ENCODE assay signal across 10 mouse cellular contexts in the genomic region with DNA sequence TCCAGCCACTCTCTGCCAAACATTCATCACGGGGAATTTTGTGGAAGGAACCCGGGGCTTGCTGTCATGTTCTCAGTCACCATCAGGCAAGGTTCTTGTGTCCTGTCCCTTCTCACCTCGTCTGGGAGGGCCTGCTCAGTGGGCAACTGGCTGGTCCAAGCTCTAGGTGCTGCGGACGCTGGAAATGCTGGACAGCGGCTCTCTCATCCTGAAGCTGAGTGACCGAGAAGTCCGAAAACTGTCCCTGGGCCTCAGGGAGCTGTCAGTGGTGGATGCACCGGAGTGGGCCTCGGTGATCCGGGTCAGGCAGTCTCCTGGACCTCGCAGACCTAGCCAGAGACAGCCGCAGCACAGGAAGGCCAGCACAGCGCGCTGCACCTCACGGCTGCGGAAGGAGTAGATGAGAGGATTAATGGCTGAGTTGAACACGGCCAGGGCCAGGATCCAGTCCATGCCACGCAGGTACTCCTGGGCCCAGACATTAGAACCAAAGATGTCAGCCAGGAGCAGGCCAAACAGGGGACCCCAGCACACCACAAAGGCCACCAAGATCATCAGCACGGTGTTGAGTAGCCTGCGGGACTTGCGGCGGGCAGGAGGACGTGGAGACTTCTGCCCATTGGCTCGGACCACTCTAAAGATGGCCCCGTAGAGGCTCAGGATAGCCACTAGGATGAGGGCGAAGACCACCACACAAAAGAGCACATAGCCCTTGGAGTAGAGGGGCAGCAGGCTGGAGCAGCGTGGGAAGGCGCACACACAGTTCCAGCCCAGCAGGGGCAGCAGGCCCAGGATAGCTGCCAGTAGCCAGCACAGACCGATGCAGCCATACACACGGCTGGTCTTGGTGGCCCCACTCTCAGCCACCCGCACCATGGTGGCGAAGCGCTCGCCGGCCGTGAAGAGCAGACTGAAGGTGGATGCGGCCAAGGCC. TPM values are rescaled to one million over a fixed set of nuclear protein-coding genes. Genes with fewer than 3 reads are reported as not detected.
A peak's percentile ranks its signal among the peaks of the same experiment; 100 is the strongest.
DNase-seq lines count a peak whose midpoint lies in the region; ATAC-seq and TF ChIP-seq lines count a peak whose summit lies in the region.
"Had no signal": no experiment of that assay in that cellular context is flagged by ENCODE, and none has a peak within 500 bp of the region (broad histone marks: within the 10 kb centered on the region; RNA-seq: fewer than 3 reads in every experiment).

No protein-coding gene starts in this region.

- TF ChIP-seq POLR2A in brain, embryonic 14.5 days (IDR thresholded peaks at IDR 0.05; ENCODE audit: borderline replicate concordance, extremely low read depth, insufficient read depth, insufficient read length, poor library complexity, severe bottlenecking): no peak

- H3K27ac ChIP-seq in gastrocnemius, adult 2 months: peak overlapping the region; percentile 95
- H3K27ac ChIP-seq in lung, postnatal 0 days (ENCODE audit: low read length): peak overlapping the region; percentile 57; the same call in 1 of the 2 replicates

- no peak for TF ChIP-seq EP300 in lung, postnatal 0 days (IDR thresholded peaks at IDR 0.05)

- peak overlapping the region; percentile 86 for H3K4me2 ChIP-seq in lung, postnatal 0 days (replicated peaks; ENCODE audit: low read depth, low read length)

- DNase-seq in gastrocnemius, adult 2 months: no peak
- no peak for DNase-seq in gastrocnemius, postnatal 4 days (ENCODE audit: low spot score in 2 of 2)
- no peak for DNase-seq in lung, postnatal 0 days (ENCODE audit: low spot score)
- no peak for DNase-seq in lung, postnatal 25 days (ENCODE audit: low spot score)
- no peak for DNase-seq in brain, embryonic 14.5 days (ENCODE audit: low read depth)
- no peak for DNase-seq in testis, postnatal 10 days (ENCODE audit: low spot score)

- peak overlapping the region; percentile 91 for H3K4me3 ChIP-seq in gastrocnemius, adult 2 months
- peak overlapping the region; percentile 16 for H3K4me3 ChIP-seq in lung, postnatal 0 days (ENCODE audit: low read depth, low read length)

- no peaks in the 10 kb centered on the region for H3K36me3 ChIP-seq in lung, postnatal 0 days (ENCODE audit: insufficient read depth, low read length)

- no peaks in the 10 kb centered on the region; the same call in 1 of the 2 replicates for H3K27me3 ChIP-seq in lung, postnatal 0 days (replicated peaks; ENCODE audit: insufficient read depth, low read length)

- 72% methylated on average over 38 of the region's 38 CpGs for WGBS in lung, postnatal 0 days

- TF ChIP-seq CTCF in gastrocnemius, adult 2 months (IDR thresholded peaks at IDR 0.05): no peak
- peak; percentile 41 for TF ChIP-seq CTCF in lung, postnatal 0 days (IDR thresholded peaks at IDR 0.05)
- TF ChIP-seq CTCF in brain, embryonic 14.5 days (IDR thresholded peaks at IDR 0.05; ENCODE audit: borderline replicate concordance, extremely low read depth, insufficient read depth, insufficient read length): 0 out of 2 replicates have a peak, but pooled peaks have one; percentile 0

- H3K4me1 ChIP-seq in lung, postnatal 0 days (ENCODE audit: insufficient read depth, low read depth, low read length): peaks cover 16% of the 10 kb centered on the region; the same call in 1 of the 2 replicates

- no peak overlapping the region for H3K9ac ChIP-seq in lung, postnatal 0 days (replicated peaks; ENCODE audit: low read depth)

- no peaks in the 10 kb centered on the region for H3K9me3 ChIP-seq in lung, postnatal 0 days (ENCODE audit: low read length)

- ATAC-seq in lung, postnatal 0 days: no peak
- ATAC-seq in megakaryocyte-erythroid progenitor cell, adult 5-6 weeks (replicated peaks; ENCODE audit: low FRiP score, low TSS enrichment, poor library complexity, severe bottlenecking): peak; percentile 16
- ATAC-seq in erythroid progenitor cell, adult 5-6 weeks (replicated peaks; ENCODE audit: low FRiP score, poor library complexity, severe bottlenecking): no peak
- ATAC-seq: Patski had no signal

- intact Hi-C loops in gastrocnemius, adult 2 months (cut with DNase I): loop anchor here (5.0 kb wide), 1 partner anchor 44 kb away; no protein-coding TSS in a partner anchor

RNA-seq across cellular contexts. Expression of gene S1pr4, which starts 1.3 kb away (rescaled TPM):
- total RNA-seq in gastrocnemius, adult 2 months (2021): 1 to 10 TPM in 1 of 2 experiments, under 1 TPM in 1; 0.97 to 1.2 TPM
- total RNA-seq in gastrocnemius, postnatal 4 days (2021): under 1 TPM; 0.37 to 0.54 TPM
- 19.0 and 19.3 TPM in 2 replicates for polyA plus RNA-seq in lung, postnatal 0 days (2015; fragmentation: Nextera tagmentation; extraction: Ambion mirVana)
- 0.54 and 0.59 TPM in 2 replicates for polyA plus RNA-seq in brain, embryonic 14.5 days (2012; rRNA removed)
- total RNA-seq in megakaryocyte-erythroid progenitor cell, adult 5-6 weeks (2014; fragmentation: Nextera tagmentation): 19.0 and 22.2 TPM in 2 replicates
- total RNA-seq in megakaryocyte-erythroid progenitor cell, adult 5-6 weeks (2017): 17.2 and 18.9 TPM in 2 replicates
- 2.2 and 5.4 TPM in 2 replicates for total RNA-seq in erythroid progenitor cell, adult 5-6 weeks (2015; ENCODE audit: low replicate concordance)
- total RNA-seq in erythroid progenitor cell, adult 5-6 weeks (2017; ENCODE audit: low replicate concordance): 2.3 and 3.7 TPM in 2 replicates

RNA-seq across cellular contexts. Expression of gene Ncln, which starts 2.4 kb away (rescaled TPM):
- total RNA-seq in gastrocnemius, adult 2 months (2021): 10 to 100 TPM; 38.3 to 44.8 TPM
- 10 to 100 TPM; 59.3 to 61.3 TPM for total RNA-seq in gastrocnemius, postnatal 4 days (2021)
- 40.7 and 46.7 TPM in 2 replicates for polyA plus RNA-seq in lung, postnatal 0 days (2015; fragmentation: Nextera tagmentation; extraction: Ambion mirVana)
- polyA plus RNA-seq in brain, embryonic 14.5 days (2012; rRNA removed): 152 and 206 TPM in 2 replicates
- total RNA-seq in megakaryocyte-erythroid progenitor cell, adult 5-6 weeks (2014; fragmentation: Nextera tagmentation): 91.4 and 117 TPM in 2 replicates
- total RNA-seq in megakaryocyte-erythroid progenitor cell, adult 5-6 weeks (2017): 42.4 and 71.2 TPM in 2 replicates
- total RNA-seq in erythroid progenitor cell, adult 5-6 weeks (2015; ENCODE audit: low replicate concordance): 8.6 and 37.7 TPM in 2 replicates
- total RNA-seq in erythroid progenitor cell, adult 5-6 weeks (2017; ENCODE audit: low replicate concordance): 8.7 and 27.1 TPM in 2 replicates

RNA-seq across cellular contexts. Expression of gene Celf5, which starts 16.1 kb away (rescaled TPM):
- total RNA-seq in gastrocnemius, adult 2 months (2021): under 1 TPM in 1 of 2 experiments, not detected in 1; 0.17 TPM
- under 1 TPM; 0.47 to 0.52 TPM for total RNA-seq in gastrocnemius, postnatal 4 days (2021)
- polyA plus RNA-seq in lung, postnatal 0 days (2015; fragmentation: Nextera tagmentation; extraction: Ambion mirVana): 0.08 and 0.11 TPM in 2 replicates
- 396 and 427 TPM in 2 replicates for polyA plus RNA-seq in brain, embryonic 14.5 days (2012; rRNA removed)
- 0.32 TPM in 1 of 2 replicates, not detected in the other for total RNA-seq in megakaryocyte-erythroid progenitor cell, adult 5-6 weeks (2014; fragmentation: Nextera tagmentation)
- 0.38 TPM in 1 of 2 replicates, not detected in the other for total RNA-seq in megakaryocyte-erythroid progenitor cell, adult 5-6 weeks (2017)
- total RNA-seq in erythroid progenitor cell, adult 5-6 weeks (2015; ENCODE audit: low replicate concordance): not detected in 2 replicates
- total RNA-seq in erythroid progenitor cell, adult 5-6 weeks (2017; ENCODE audit: low replicate concordance): not detected in 2 replicates
- total RNA-seq: monocyte, adult 5-6 weeks had no signal

RNA-seq across cellular contexts. Expression of gene Gna15, which starts 25.4 kb away (rescaled TPM):
- total RNA-seq in gastrocnemius, adult 2 months (2021): under 1 TPM; 0.26 to 0.53 TPM
- total RNA-seq in gastrocnemius, postnatal 4 days (2021): 1 to 10 TPM; 1.1 to 1.8 TPM
- polyA plus RNA-seq in lung, postnatal 0 days (2015; fragmentation: Nextera tagmentation; extraction: Ambion mirVana): 4.2 and 4.6 TPM in 2 replicates
- polyA plus RNA-seq in brain, embryonic 14.5 days (2012; rRNA removed): 0.95 and 1.1 TPM in 2 replicates
- total RNA-seq in megakaryocyte-erythroid progenitor cell, adult 5-6 weeks (2014; fragmentation: Nextera tagmentation): 41.4 and 48.1 TPM in 2 replicates
- 42.6 and 45.2 TPM in 2 replicates for total RNA-seq in megakaryocyte-erythroid progenitor cell, adult 5-6 weeks (2017)
- total RNA-seq in erythroid progenitor cell, adult 5-6 weeks (2015; ENCODE audit: low replicate concordance): 1.4 TPM in 1 of 2 replicates, not detected in the other
- total RNA-seq in erythroid progenitor cell, adult 5-6 weeks (2017; ENCODE audit: low replicate concordance): 2.6 and 4.9 TPM in 2 replicates
- polyA plus RNA-seq: Patski had no signal

RNA-seq across cellular contexts. Expression of gene Nfic, which starts 43.1 kb away (rescaled TPM):
- total RNA-seq in gastrocnemius, adult 2 months (2021): 100 to 1,000 TPM; 207 to 215 TPM
- total RNA-seq in gastrocnemius, postnatal 4 days (2021): 100 to 1,000 TPM; 274 to 335 TPM
- polyA plus RNA-seq in lung, postnatal 0 days (2015; fragmentation: Nextera tagmentation; extraction: Ambion mirVana): 73.6 and 83.9 TPM in 2 replicates
- polyA plus RNA-seq in brain, embryonic 14.5 days (2012; rRNA removed): 9.2 and 16.7 TPM in 2 replicates
- 10.6 and 15.9 TPM in 2 replicates for total RNA-seq in megakaryocyte-erythroid progenitor cell, adult 5-6 weeks (2014; fragmentation: Nextera tagmentation)
- 3.0 and 3.4 TPM in 2 replicates for total RNA-seq in megakaryocyte-erythroid progenitor cell, adult 5-6 weeks (2017)
- total RNA-seq in erythroid progenitor cell, adult 5-6 weeks (2015; ENCODE audit: low replicate concordance): 10.1 and 15.1 TPM in 2 replicates
- total RNA-seq in erythroid progenitor cell, adult 5-6 weeks (2017; ENCODE audit: low replicate concordance): 0.45 and 0.90 TPM in 2 replicates
